Mouse (Mus musculus): ENCODE data around the gene Atoh7. TPM values are rescaled to one million over a fixed set of nuclear protein-coding genes. Genes with fewer than 3 reads are reported as not detected.
A peak's percentile ranks its signal among the peaks of the same experiment; 100 is the strongest.

The Atoh7 gene
- total RNA-seq, 2 experiments from 2014 or later, result not detected

DNA sequence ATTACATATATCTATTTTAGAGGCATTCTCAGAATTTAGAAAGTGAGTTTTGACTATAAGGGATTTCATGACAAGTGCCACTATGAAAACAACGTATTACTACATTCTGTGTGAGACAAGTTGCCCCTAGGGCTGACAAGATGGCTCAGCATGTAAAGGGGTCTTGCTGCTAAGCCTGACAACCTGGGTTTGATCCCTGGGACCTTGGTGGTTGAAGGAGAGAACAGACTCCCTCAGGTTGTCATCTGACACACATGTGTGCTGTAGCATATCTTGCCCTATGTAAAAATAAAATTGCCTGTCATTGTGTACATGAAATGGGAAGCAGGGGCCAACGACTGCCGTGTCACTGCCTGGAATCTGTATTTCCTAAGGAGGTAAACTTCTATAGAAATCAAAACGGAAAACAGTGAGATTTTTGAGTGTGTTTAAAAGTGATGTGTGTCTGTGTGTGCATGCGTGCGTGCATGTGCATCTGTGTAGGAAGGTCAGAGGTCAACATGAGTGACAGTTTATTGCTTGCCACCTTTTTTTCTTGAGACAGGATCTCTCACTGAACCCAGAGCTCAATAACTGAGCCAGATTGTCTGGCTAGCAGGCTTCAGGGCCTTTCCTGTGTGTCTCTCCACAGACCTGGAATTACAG lies 14.4 kb downstream of the Atoh7 start:
- no peak overlapping the region for H3K27ac ChIP-seq
- no peak overlapping the region for H3K4me3 ChIP-seq
- intact Hi-C loops (cut with DNase I), result loop anchor here (10.0 kb wide), 1 partner anchor 89 kb away; the partner anchor contains the start of genes Hnrnph3 and Pbld2
- TF ChIP-seq CTCF (IDR thresholded peaks at IDR 0.05), result no peak
- DNase-seq, result no peak

DNA sequence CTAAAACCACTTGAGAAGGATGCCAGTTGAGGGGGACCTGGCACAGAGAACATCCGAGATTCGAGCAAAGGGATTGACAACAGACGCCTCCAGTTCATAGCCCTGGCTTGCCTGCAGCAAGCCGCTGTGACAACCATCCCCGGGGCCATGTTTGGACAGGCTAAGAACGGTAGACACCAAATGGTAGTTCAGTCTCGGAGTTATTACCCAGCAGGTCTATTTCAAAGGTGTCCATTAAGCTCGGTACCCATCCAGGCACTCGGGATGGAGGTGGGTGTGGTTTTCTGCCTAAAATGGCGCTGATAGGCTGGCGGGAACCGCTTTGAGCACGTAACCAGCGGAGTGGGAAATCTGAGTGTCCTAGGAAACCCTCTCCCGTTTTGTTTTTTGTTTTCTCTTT lies 16.4 kb downstream of the Atoh7 start:
- Histone ChIP-seq H3K27ac (no peak overlapping the region), H3K4me3 (no peak overlapping the region)
- TF ChIP-seq CTCF (IDR thresholded peaks at IDR 0.05), result no peak
- DNase-seq, result no peak
- intact Hi-C loops (cut with DNase I), result loop anchor here (10.0 kb wide), 1 partner anchor 91 kb away; the partner anchor contains the start of genes Hnrnph3 and Pbld2

DNA sequence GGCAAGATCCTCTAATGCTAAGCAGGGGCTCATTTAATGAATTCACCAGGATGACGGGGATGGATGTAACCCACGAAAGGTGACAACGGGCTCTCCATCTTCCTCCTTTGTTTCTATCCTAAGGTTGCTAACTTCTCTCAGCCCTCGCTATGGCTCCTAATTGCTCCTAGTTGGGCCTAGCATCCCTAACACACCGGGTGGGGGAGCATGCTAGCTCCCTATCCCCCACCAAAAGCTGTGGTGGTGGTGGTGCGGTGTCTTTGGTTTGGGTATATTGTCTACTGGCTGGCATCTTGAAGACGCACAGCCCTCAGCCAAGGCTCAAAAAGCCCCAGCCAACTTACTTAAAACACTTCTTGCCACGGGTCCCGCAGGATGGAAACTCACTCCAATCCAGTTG lies 16.9 kb downstream of the Atoh7 start:
- no peak overlapping the region for H3K4me3 ChIP-seq
- intact Hi-C loops (cut with DNase I), result loop anchor here (10.0 kb wide), 1 partner anchor 92 kb away; the partner anchor contains the start of genes Hnrnph3 and Pbld2
- TF ChIP-seq CTCF (IDR thresholded peaks at IDR 0.05), result no peak
- DNase-seq, result no peak
- H3K27ac ChIP-seq, result no peak overlapping the region

DNA sequence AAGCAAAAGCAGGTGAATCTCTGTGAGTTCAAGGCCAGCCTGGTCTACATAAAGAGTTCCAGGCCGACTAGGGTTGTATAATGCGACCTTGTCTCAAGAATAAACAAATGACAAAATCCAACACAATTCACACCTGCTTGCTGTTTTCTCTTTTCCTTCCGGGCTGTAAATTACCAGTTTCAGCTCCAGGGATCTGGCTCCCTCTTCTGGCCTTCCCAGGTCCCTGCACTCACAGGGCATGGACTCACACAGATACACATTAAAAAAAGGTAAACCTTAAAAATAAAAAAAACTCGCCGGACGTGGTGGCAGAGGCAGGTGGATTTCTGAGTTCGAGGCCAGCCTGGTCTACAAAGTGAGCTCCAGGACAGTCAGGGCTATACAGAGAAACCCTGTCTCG lies 18.1 kb downstream of the Atoh7 start:
- intact Hi-C loops (cut with DNase I), result loop anchor here (10.0 kb wide), 1 partner anchor 93 kb away; the partner anchor contains the start of genes Hnrnph3 and Pbld2
- H3K4me3 ChIP-seq, result no peak overlapping the region
- TF ChIP-seq CTCF (IDR thresholded peaks at IDR 0.05), result peak; percentile 44
- no peak overlapping the region for H3K27ac ChIP-seq
- no peak for DNase-seq

DNA sequence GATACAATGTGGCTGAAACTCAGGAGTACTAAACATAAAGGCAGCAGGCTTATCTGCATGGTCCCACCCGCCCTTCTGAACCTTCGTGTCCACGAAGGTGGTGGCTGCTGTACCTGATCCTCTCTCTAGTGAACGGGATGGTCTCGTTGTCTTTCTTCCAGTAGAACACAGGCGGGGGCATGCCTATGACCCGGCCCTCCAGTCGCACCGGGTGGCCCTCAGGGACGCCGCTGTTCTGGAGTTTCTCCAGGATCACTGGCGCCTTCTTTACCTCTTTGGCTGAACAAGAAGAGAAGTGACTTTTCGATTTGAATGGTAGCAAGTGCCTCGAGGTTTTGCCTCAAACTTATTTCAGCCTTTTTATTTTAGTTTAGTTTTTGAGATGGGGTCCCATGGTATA lies 20.5 kb downstream of the Atoh7 start:
- no peak for TF ChIP-seq CTCF (IDR thresholded peaks at IDR 0.05)
- Histone ChIP-seq H3K4me3 (no peak overlapping the region), H3K27ac (no peak overlapping the region)
- DNase-seq, result no peak
- intact Hi-C loops (cut with DNase I), result loop anchor here (10.0 kb wide), 1 partner anchor 95 kb away; the partner anchor contains the start of genes Hnrnph3 and Pbld2

DNA sequence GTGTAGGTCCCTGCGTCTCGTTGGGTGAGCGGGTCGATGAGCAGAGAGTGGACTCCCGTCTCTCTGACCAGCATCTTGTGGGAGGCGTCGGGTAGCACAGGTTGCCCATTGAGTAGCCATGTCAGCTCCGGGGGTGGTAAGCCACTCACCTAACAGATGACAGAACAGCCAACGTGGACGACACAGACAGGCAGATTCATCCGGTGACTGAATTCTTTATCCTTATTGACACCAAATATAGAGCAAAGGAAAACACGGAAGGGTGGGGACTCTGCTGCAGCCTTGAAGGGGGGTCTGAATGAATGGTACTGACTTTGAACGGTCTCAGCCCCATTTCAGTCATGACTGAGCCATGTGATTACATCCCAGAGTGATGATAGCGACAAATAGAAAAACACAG lies 22.5 kb downstream of the Atoh7 start:
- no peak overlapping the region for H3K4me3 ChIP-seq
- TF ChIP-seq CTCF (IDR thresholded peaks at IDR 0.05), result no peak
- DNase-seq, result no peak
- no peak overlapping the region for H3K27ac ChIP-seq
- intact Hi-C loops (cut with DNase I), result no loop called here

DNA sequence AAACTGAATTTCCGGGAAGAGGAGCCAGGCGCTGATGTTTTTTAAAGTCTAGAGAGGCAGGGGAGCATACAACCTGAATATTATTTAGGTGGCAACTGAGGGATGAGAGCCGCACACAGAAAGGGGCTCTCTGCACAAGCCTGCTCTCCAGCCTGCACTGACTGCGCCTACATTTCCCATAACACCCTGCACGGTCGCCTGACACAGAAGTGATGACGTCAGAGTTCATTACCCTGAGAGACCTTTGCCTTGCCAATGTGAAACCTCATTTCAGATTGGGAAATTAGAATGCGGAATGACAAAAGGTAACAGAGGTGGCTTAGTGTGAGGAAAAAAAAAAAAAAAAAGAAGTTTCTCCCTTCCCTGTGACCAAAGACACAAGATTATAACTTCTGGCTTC lies 23.1 kb downstream of the Atoh7 start:
- no peak for DNase-seq
- no peak overlapping the region for H3K4me3 ChIP-seq
- H3K27ac ChIP-seq, result no peak overlapping the region
- TF ChIP-seq CTCF (IDR thresholded peaks at IDR 0.05), result no peak
- intact Hi-C loops (cut with DNase I), result no loop called here

DNA sequence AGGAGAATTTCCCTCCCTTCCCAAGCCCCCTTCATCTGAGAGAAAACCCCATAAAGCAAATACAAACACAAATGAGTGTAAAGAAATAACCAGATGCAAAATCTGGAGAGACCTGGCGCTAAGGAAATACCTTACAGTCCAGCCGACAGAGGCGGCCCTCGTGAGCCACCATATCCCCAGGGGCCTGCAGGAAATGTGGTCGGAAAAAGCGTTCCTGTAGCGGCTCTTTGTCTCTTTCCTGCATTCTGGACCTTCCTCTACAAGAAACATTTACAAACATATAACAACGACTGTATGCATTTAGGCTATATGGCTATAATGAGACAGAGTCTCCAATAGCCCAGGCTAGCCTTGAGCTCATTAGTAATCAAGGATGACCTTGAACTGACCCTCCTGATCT lies 23.7 kb downstream of the Atoh7 start:
- intact Hi-C loops (cut with DNase I), result no loop called here
- H3K27ac ChIP-seq, result no peak overlapping the region
- no peak for DNase-seq
- TF ChIP-seq CTCF (IDR thresholded peaks at IDR 0.05), result no peak
- no peak overlapping the region for H3K4me3 ChIP-seq

DNA sequence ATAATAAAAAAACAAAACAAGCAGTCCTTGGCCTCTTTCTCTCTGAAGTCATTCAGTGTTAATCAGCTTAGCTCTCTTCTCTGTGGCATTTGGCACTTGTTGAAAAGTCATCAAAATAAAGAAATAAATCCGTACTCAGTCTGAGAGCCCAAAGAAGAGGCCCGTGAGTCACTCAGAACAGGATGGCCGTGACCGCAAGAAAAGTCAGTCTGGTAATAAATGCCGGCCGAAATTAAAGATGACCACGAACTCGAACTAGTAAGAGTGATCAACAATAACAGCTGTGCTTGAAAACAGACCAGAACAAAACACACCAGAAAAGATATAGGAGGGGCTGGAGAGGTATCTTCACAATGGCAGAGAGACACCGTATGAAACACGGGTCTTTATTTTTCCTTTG lies 24.6 kb downstream of the Atoh7 start:
- no peak for DNase-seq
- Histone ChIP-seq H3K4me3 (no peak overlapping the region), H3K27ac (no peak overlapping the region)
- TF ChIP-seq CTCF (IDR thresholded peaks at IDR 0.05), result no peak
- intact Hi-C loops (cut with DNase I), result no loop called here

DNA sequence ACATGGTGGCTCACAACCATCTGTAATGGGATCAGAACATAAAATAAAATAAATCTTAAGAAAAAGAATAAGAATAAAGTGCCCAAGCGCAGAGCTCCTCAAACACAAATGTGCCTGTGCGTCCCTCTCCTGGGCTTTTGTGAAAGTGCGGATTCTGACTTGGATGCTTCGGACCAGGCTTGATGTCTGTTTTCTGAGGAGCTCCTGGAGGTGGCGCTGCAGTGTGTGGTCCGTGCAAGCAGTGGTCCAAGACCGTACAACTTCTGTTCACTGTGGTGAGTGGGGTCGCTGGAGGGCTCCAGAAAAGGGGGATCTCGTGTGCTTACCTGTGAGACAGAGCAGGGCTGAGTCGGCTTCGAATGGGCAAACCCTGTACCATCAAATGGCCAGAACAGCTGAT lies 25.9 kb downstream of the Atoh7 start:
- TF ChIP-seq CTCF (IDR thresholded peaks at IDR 0.05), result peak; percentile 40
- no peak for DNase-seq
- intact Hi-C loops (cut with DNase I), result no loop called here
- no peak overlapping the region for H3K4me3 ChIP-seq
- H3K27ac ChIP-seq, result no peak overlapping the region

DNA sequence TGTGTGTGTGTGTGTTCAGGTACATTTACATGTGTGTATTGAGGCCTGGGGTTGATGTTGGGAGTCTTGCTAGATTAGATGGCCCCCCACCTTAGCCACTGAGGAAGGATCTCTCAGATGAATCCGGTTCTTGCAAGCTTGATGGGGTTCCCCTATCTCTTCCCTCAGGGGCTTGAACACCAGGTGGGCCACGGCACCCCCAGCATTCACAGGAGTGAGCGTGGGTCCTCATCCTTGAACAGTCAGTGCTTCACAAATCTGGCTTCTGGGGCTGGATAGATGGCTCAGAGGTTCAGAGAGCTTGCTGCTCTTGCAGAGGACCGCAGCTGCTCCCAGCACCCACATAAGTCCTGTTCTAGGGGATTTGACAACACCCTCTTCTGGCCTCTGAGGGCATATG lies 26.7 kb downstream of the Atoh7 start:
- no peak for DNase-seq
- Histone ChIP-seq H3K4me3 (no peak overlapping the region), H3K27ac (no peak overlapping the region)
- TF ChIP-seq CTCF (IDR thresholded peaks at IDR 0.05), result no peak
- intact Hi-C loops (cut with DNase I), result no loop called here

DNA sequence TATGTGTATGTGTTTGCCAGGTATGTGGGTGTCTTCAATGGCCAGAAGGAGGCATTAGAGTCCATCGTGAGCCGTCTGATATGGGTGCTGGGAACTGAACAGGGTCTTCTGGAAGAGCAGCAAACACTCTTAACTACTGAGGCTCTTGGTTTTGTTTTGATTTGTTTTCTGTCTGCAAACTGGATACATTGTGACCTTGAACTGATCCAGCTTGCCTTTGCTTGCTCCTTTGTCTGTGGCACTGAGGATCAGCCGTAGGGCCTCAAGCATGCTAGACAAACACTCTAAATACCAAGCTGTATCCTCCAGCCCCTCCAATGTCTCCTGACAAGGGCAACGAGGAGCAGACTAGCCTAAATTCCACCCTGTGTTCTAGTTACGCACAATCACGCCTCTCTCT lies 27.7 kb downstream of the Atoh7 start:
- DNase-seq, result no peak
- no peak for TF ChIP-seq CTCF (IDR thresholded peaks at IDR 0.05)
- H3K4me3 ChIP-seq, result no peak overlapping the region
- intact Hi-C loops (cut with DNase I), result no loop called here
- peak overlapping the region; percentile 88; the same call in 1 of the 2 replicates for H3K27ac ChIP-seq

DNA sequence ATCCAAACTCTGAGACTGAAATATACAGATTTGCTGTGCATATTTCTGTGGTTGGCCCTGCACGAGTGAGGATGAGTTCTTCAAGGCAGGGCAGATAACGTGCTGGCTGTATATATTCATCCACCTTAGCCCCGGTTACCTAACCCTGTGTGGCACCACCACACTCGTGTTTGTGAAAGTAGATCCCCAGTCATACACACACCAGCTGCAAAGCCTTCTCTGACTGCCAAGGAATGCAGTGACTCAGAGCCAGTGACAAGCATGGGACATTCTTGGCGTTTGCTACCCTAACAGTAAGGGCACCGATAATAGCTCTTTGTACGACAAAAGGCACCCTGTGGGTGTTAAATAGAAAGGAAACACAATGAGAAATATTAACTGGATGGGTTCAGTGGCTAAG lies 28.8 kb downstream of the Atoh7 start:
- H3K4me3 ChIP-seq, result no peak overlapping the region
- intact Hi-C loops (cut with DNase I), result no loop called here
- H3K27ac ChIP-seq, result peak overlapping the region; percentile 88
- peak; percentile 74 for DNase-seq
- TF ChIP-seq CTCF (IDR thresholded peaks at IDR 0.05), result no peak

DNA sequence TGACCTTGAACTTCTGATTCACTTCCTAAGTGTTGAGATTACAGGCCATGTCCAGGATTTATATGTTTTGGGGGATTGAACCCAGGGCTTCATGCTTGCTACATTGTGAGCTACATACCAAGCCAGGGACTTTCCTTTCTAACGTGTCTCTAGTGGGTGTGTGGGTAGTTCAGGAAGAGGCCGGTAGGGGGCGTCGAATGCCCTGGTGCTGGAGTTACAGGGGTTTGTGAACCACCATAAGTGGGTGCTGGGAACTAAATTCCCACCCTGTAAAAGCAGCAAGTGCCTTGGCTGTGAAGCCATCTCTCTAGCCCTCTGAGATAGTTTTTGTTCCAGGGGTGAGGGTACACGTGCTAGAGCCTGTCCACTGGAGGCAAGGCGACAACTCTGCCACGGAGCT lies 31.0 kb downstream of the Atoh7 start:
- DNase-seq, result no peak
- peak; percentile 36 for TF ChIP-seq CTCF (IDR thresholded peaks at IDR 0.05)
- intact Hi-C loops (cut with DNase I), result no loop called here
- no peak overlapping the region for H3K4me3 ChIP-seq
- H3K27ac ChIP-seq, result peak overlapping the region; percentile 46; the same call in 1 of the 2 replicates

All from gastrocnemius, adult 2 months (tissue).